Mouse (Mus musculus) frontal cortex, postnatal 10 days (tissue): ENCODE measurements at regions not wholly inside any gene's neighbourhood (a gene's known extent, or its start where the extent isn't known, plus 50 kb on each side); places are given as distances from the start of the nearest gene placed in this dataset.

Experiments used
- DNase-seq, 2 experiments: peaks; one replicate each; pipeline ENCODE4 v3.0.0; 2022; ENCODE audit warnings: low spot score in 2 of 2, mixed read lengths in 1 of 2

- DNase-seq: no peak
Measured at GRCm38 (mm10) chr1:52305679-52306632, 72.9 kb upstream of the Gls start.

GRCm38 (mm10) chr1:52302557-52302956, 69.5 kb upstream of the Gls start:
- peak; percentile 12 to 57 for DNase-seq

- DNase-seq: no peak
Measured at GRCm38 (mm10) chr1:52301266-52301665, 68.2 kb upstream of the Gls start.

GRCm38 (mm10) chr1:52299559-52299958, 66.5 kb upstream of the Gls start:
- no peak for DNase-seq

- DNase-seq: no peak
Measured at GRCm38 (mm10) chr1:52298336-52298735, 65.3 kb upstream of the Gls start.

- no peak for DNase-seq
Measured at GRCm38 (mm10) chr1:52296178-52296577, 63.1 kb upstream of the Gls start.

- no peak for DNase-seq
Measured at GRCm38 (mm10) chr1:52294521-52294920, 61.5 kb upstream of the Gls start.

- no peak for DNase-seq
Measured at GRCm38 (mm10) chr1:52293393-52294099, 60.5 kb upstream of the Gls start.
